Mouse (Mus musculus) ES-Bruce4 (cell line): Measurements from ENCODE around the gene Arl4c.

ENCODE experiments used
- CTCF ChIP-seq: IDR thresholded peaks from one replicate; pipeline ENCODE4 v1.8.1; 2011; ENCODE audit warnings: low read depth, low read length
- EP300 ChIP-seq: IDR thresholded peaks from 2 replicates; pipeline ENCODE4 v1.6.1; 2011; ENCODE audit warnings: low read depth, low read length; ENCODE audit not compliant: insufficient read depth

DNA sequence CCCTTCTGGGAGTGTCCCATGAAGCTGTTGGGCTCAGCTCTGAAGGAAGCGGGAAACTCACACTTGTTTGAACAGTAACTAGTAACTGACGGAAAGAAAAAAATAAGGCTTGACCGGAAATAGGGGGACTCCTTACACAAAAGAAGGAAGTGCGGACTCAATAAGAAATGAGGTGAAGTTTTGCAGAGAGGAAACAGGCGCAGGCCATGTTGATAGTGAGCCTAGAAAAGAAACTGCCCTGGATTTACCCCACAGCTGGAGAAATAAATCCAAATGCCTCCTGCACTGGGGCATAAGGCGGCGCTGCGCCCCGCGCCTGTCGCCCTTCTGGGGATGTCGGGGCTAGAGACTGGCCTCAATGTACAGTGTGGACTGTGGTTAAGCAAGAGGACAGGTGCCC, 66.4 kb downstream of the Arl4c start:
- TF ChIP-seq EP300: no peak
- TF ChIP-seq CTCF: no peak
